Mouse (Mus musculus): ENCODE data around the gene Arhgap22.

Gene Arhgap22

GRCm38 (mm10) chr14:33282447-33282846 lies 68.6 kb downstream of the Arhgap22 start:
- no peak for DNase-seq (ENCODE audit: low spot score)

GRCm38 (mm10) chr14:33287920-33288319 lies 74.1 kb downstream of the Arhgap22 start:
- no peak for DNase-seq (ENCODE audit: low spot score)

GRCm38 (mm10) chr14:33290038-33290437 lies 76.2 kb downstream of the Arhgap22 start:
- DNase-seq (ENCODE audit: low spot score), result no peak

GRCm38 (mm10) chr14:33294488-33294887 lies 80.7 kb downstream of the Arhgap22 start:
- DNase-seq (ENCODE audit: low spot score), result no peak

GRCm38 (mm10) chr14:33296698-33297341 lies 83.0 kb downstream of the Arhgap22 start:
- DNase-seq (ENCODE audit: low spot score), result peak; percentile 76

GRCm38 (mm10) chr14:33300591-33300990 lies 86.8 kb downstream of the Arhgap22 start:
- no peak for DNase-seq (ENCODE audit: low spot score)

GRCm38 (mm10) chr14:33303348-33303819 lies 89.6 kb downstream of the Arhgap22 start:
- DNase-seq (ENCODE audit: low spot score), result peak; percentile 74

GRCm38 (mm10) chr14:33305645-33306281 lies 91.9 kb downstream of the Arhgap22 start:
- no peak for DNase-seq (ENCODE audit: low spot score)

GRCm38 (mm10) chr14:33310719-33311118 lies 96.9 kb downstream of the Arhgap22 start:
- DNase-seq (ENCODE audit: low spot score), result no peak

GRCm38 (mm10) chr14:33312309-33312708 lies 98.5 kb downstream of the Arhgap22 start:
- DNase-seq (ENCODE audit: low spot score), result no peak

- DNase-seq (ENCODE audit: low spot score), result no peak
Measured at GRCm38 (mm10) chr14:33313624-33314023, 99.8 kb downstream of the Arhgap22 start.

- no peak for DNase-seq (ENCODE audit: low spot score)
Measured at GRCm38 (mm10) chr14:33314160-33314559, 100.3 kb downstream of the Arhgap22 start.

- no peak for DNase-seq (ENCODE audit: low spot score)
Measured at GRCm38 (mm10) chr14:33315111-33315510, 101.3 kb downstream of the Arhgap22 start.

- DNase-seq (ENCODE audit: low spot score), result no peak
Measured at GRCm38 (mm10) chr14:33315771-33316170, 101.9 kb downstream of the Arhgap22 start.

- DNase-seq (ENCODE audit: low spot score), result no peak
Measured at GRCm38 (mm10) chr14:33317946-33318345, 104.1 kb downstream of the Arhgap22 start.

- no peak for DNase-seq (ENCODE audit: low spot score)
Measured at GRCm38 (mm10) chr14:33319541-33320521, 106.0 kb downstream of the Arhgap22 start.

- no peak for DNase-seq (ENCODE audit: low spot score)
Measured at GRCm38 (mm10) chr14:33320856-33321255, 107.0 kb downstream of the Arhgap22 start.

GRCm38 (mm10) chr14:33322661-33323088 lies 108.8 kb downstream of the Arhgap22 start:
- DNase-seq (ENCODE audit: low spot score), result no peak

GRCm38 (mm10) chr14:33324556-33324955 lies 110.7 kb downstream of the Arhgap22 start:
- no peak for DNase-seq (ENCODE audit: low spot score)

GRCm38 (mm10) chr14:33328369-33328768 lies 114.5 kb downstream of the Arhgap22 start:
- no peak for DNase-seq (ENCODE audit: low spot score)

GRCm38 (mm10) chr14:33329297-33329805 lies 115.5 kb downstream of the Arhgap22 start:
- no peak for DNase-seq (ENCODE audit: low spot score)

GRCm38 (mm10) chr14:33330986-33331385 lies 117.2 kb downstream of the Arhgap22 start:
- no peak for DNase-seq (ENCODE audit: low spot score)

All from left cerebral cortex, adult 11 months (tissue).